Mouse (Mus musculus) kidney, embryonic 15.5 days (tissue): Measurements from ENCODE around the gene Gm28729. TPM values are rescaled to one million over a fixed set of nuclear protein-coding genes. Genes with fewer than 3 reads are reported as not detected.
A peak's percentile ranks its signal among the peaks of the same experiment; 100 is the strongest.
"Not testable (repeated sequence)": the region's sequence is repeated elsewhere in the genome, so short reads cannot be mapped to it uniquely, and the experiment has no call there.

Experiments used
- ATAC-seq: fragments of 200-750 bp; cut with Nextera tagmentation; replicated peaks from 2 replicates; pipeline ENCODE4 v1.8.0; 2017; ENCODE audit warnings: moderate TSS enrichment; ENCODE audit not compliant: low FRiP score
- H3K27ac ChIP-seq: fragments of 300-500 bp; sonication (generic); 2 replicates; pipeline ENCODE4 v1.5.1; 2015; ENCODE audit warnings: mild to moderate bottlenecking, inconsistent platforms
- H3K27me3 ChIP-seq: fragments of 300-500 bp; sonication (generic); 2 replicates; pipeline ENCODE4 v1.6.1; 2015; ENCODE audit warnings: inconsistent platforms
- H3K36me3 ChIP-seq: fragments of 300-500 bp; sonication (generic); 2 replicates; pipeline ENCODE4 v1.6.1; 2015; ENCODE audit warnings: inconsistent platforms
- H3K4me1 ChIP-seq: fragments of 300-500 bp; sonication (generic); 2 replicates; pipeline ENCODE4 v1.6.1; 2015; ENCODE audit warnings: inconsistent platforms
- H3K4me2 ChIP-seq: fragments of 300-500 bp; sonication (generic); 2 replicates; pipeline ENCODE4 v1.6.1; 2015; ENCODE audit warnings: moderate library complexity, mild to moderate bottlenecking, inconsistent platforms
- H3K4me3 ChIP-seq: fragments of 300-500 bp; sonication (generic); replicated peaks from 2 replicates; pipeline ENCODE4 v1.5.1; 2015; ENCODE audit warnings: mild to moderate bottlenecking, inconsistent platforms
- H3K9ac ChIP-seq: fragments of 300-500 bp; sonication (generic); 2 replicates; pipeline ENCODE4 v1.6.1; 2015; ENCODE audit warnings: mild to moderate bottlenecking, inconsistent platforms
- H3K9me3 ChIP-seq: fragments of 300-500 bp; sonication (generic); replicated peaks from 2 replicates; pipeline ENCODE4 v1.6.1; 2016; ENCODE audit warnings: inconsistent platforms
- WGBS: fragments of 180-500 bp; shearing (Covaris S2); methylation state at CpG from one replicate; pipeline ENCODE4 v1.1.7; 2015; ENCODE audit warnings: mixed read lengths; 5-methylcytosine and 5-hydroxymethylcytosine counted together
- polyA plus RNA-seq: library from polyadenylated mRNA; unstranded; fragments of >200 nt; fragmentation: Nextera tagmentation; extraction: Ambion mirVana; gene quantifications from 2 replicates; pipeline ENCODE4 v1.2.1, GENCODE M21; 2015

Gm28729 gene
- polyA plus RNA-seq, 1 experiment from 2014 or later: not detected

GRCm38 (mm10) chr9:96483028-96483427, 42.0 kb downstream of the Gm28729 start:
- Histone ChIP-seq H3K9me3 (no peaks in the 10 kb centered on the region), H3K27me3 (no peaks in the 10 kb centered on the region), H3K27ac (no peak overlapping the region), H3K4me3 (no peak overlapping the region), H3K36me3 (no peaks in the 10 kb centered on the region), H3K4me2 (no peak overlapping the region), H3K4me1 (no peaks in the 10 kb centered on the region), H3K9ac (no peak overlapping the region)
- WGBS: 78% methylated on average over 3 of the region's 3 CpGs
- ATAC-seq: no peak

GRCm38 (mm10) chr9:96478071-96478888, 46.8 kb downstream of the Gm28729 start, which contains the start of gene Rnf7:
Gene Rnf7, minus strand, starts transcription at chr9:96478675.
- Histone ChIP-seq H3K9ac (peak within 1 kb of the TSS; percentile 78), H3K4me1 (peaks cover 26% of the 10 kb centered on the region), H3K9me3 (no peaks in the 10 kb centered on the region), H3K4me2 (peak within 1 kb of the TSS; percentile 68), H3K27me3 (no peaks in the 10 kb centered on the region), H3K4me3 (peak within 1 kb of the TSS; percentile 72), H3K27ac (peak within 1 kb of the TSS; percentile 91), H3K36me3 (peaks cover 29% of the 10 kb centered on the region)
- peak; percentile 98 for ATAC-seq
- whole genome bisulfite sequencing: under 1% methylated on average over 74 of the region's 74 CpGs

GRCm38 (mm10) chr9:96472356-96472755, 52.7 kb downstream of the Gm28729 start:
- Histone ChIP-seq H3K4me2 (no peak overlapping the region), H3K27me3 (no peaks in the 10 kb centered on the region), H3K36me3 (peaks cover 62% of the 10 kb centered on the region), H3K4me1 (peaks cover 22% of the 10 kb centered on the region), H3K9me3 (no peaks in the 10 kb centered on the region), H3K4me3 (no peak overlapping the region), H3K9ac (no peak overlapping the region), H3K27ac (no peak overlapping the region)
- no peak for ATAC-seq
- 78% methylated on average over 3 of the region's 3 CpGs for WGBS

GRCm38 (mm10) chr9:96471681-96472080, 53.4 kb downstream of the Gm28729 start:
- H3K4me2 ChIP-seq, H3K27me3 ChIP-seq, H3K4me3 ChIP-seq, H3K27ac ChIP-seq, ATAC-seq, H3K9me3 ChIP-seq, H3K9ac ChIP-seq: not testable (repeated sequence)
- H3K36me3 ChIP-seq: peaks cover 68% of the 10 kb centered on the region
- 91% methylated on average over 4 of the region's 4 CpGs for WGBS
- H3K4me1 ChIP-seq: peaks cover 16% of the 10 kb centered on the region

- no peak for ATAC-seq
- WGBS: 95% methylated on average over 8 of the region's 8 CpGs
Measured at GRCm38 (mm10) chr9:96470266-96470974, 54.6 kb downstream of the Gm28729 start.

GRCm38 (mm10) chr9:96469556-96470265, 55.4 kb downstream of the Gm28729 start:
- peaks cover 53% of the 10 kb centered on the region for H3K36me3 ChIP-seq
- whole genome bisulfite sequencing: 57% methylated on average over 8 of the region's 8 CpGs
- no peaks in the 10 kb centered on the region for H3K27me3 ChIP-seq
- no peak overlapping the region for H3K4me3 ChIP-seq
- no peak overlapping the region for H3K27ac ChIP-seq
- no peaks in the 10 kb centered on the region for H3K4me1 ChIP-seq
- ATAC-seq: 0 out of 2 replicates have a peak, but pooled peaks have one; percentile 49
- H3K9ac ChIP-seq: no peak overlapping the region
- no peaks in the 10 kb centered on the region for H3K9me3 ChIP-seq
- no peak overlapping the region for H3K4me2 ChIP-seq

More at GRCm38 (mm10) chr9:96470266-96470974, 54.6 kb downstream of the Gm28729 start:
- Histone ChIP-seq H3K4me2 (no peak overlapping the region), H3K4me1 (peaks cover 7% of the 10 kb centered on the region; the same call in 1 of the 2 replicates), H3K9ac (no peak overlapping the region), H3K4me3 (no peak overlapping the region), H3K27ac (no peak overlapping the region), H3K9me3 (no peaks in the 10 kb centered on the region), H3K36me3 (peaks cover 60% of the 10 kb centered on the region), H3K27me3 (no peaks in the 10 kb centered on the region)

- Histone ChIP-seq H3K4me3 (no peak overlapping the region), H3K4me2 (no peak overlapping the region), H3K27me3 (no peaks in the 10 kb centered on the region), H3K9ac (no peak overlapping the region), H3K9me3 (peaks cover 11% of the 10 kb centered on the region), H3K36me3 (peaks cover 41% of the 10 kb centered on the region), H3K4me1 (no peaks in the 10 kb centered on the region), H3K27ac (no peak overlapping the region)
- ATAC-seq: no peak
- WGBS: 76% methylated on average over 10 of the region's 10 CpGs
Measured at GRCm38 (mm10) chr9:96463708-96464107, 61.4 kb downstream of the Gm28729 start.

GRCm38 (mm10) chr9:96461607-96462006, 63.5 kb downstream of the Gm28729 start:
- Histone ChIP-seq H3K27ac (no peak overlapping the region), H3K9me3 (peaks cover 11% of the 10 kb centered on the region), H3K4me1 (no peaks in the 10 kb centered on the region), H3K4me3 (no peak overlapping the region), H3K36me3 (peaks cover 23% of the 10 kb centered on the region), H3K27me3 (no peaks in the 10 kb centered on the region), H3K4me2 (no peak overlapping the region), H3K9ac (no peak overlapping the region)
- no peak for ATAC-seq
- 36% methylated on average over 1 of the region's 1 CpGs for WGBS

GRCm38 (mm10) chr9:96460117-96460865, 64.8 kb downstream of the Gm28729 start:
- H3K36me3 ChIP-seq: peaks cover 23% of the 10 kb centered on the region
- H3K4me3 ChIP-seq: no peak overlapping the region
- no peak overlapping the region for H3K27ac ChIP-seq
- no peak for ATAC-seq
- H3K4me1 ChIP-seq: no peaks in the 10 kb centered on the region
- 90% methylated on average over 10 of the region's 10 CpGs for WGBS
- H3K9ac ChIP-seq: no peak overlapping the region
- no peak overlapping the region for H3K4me2 ChIP-seq
- H3K27me3 ChIP-seq: no peaks in the 10 kb centered on the region
- peaks cover 11% of the 10 kb centered on the region for H3K9me3 ChIP-seq

GRCm38 (mm10) chr9:96455618-96456017, 69.4 kb downstream of the Gm28729 start:
- H3K4me3 ChIP-seq: no peak overlapping the region
- no peak overlapping the region for H3K27ac ChIP-seq
- H3K4me1 ChIP-seq: 0 out of 2 replicates have a peak, but pooled peaks cover 6% of the 10 kb centered on the region
- no peaks in the 10 kb centered on the region for H3K36me3 ChIP-seq
- H3K4me2 ChIP-seq: no peak overlapping the region
- no peak for ATAC-seq
- H3K9ac ChIP-seq: no peak overlapping the region
- H3K9me3 ChIP-seq: no peaks in the 10 kb centered on the region
- H3K27me3 ChIP-seq: no peaks in the 10 kb centered on the region
- WGBS: 66% methylated on average over 8 of the region's 8 CpGs

- no peak overlapping the region for H3K9ac ChIP-seq
Measured at GRCm38 (mm10) chr9:96452956-96453355, 72.1 kb downstream of the Gm28729 start.

More at GRCm38 (mm10) chr9:96452956-96453355, 72.1 kb downstream of the Gm28729 start:
- Histone ChIP-seq H3K4me1 (0 out of 2 replicates have a peak, but pooled peaks cover 6% of the 10 kb centered on the region), H3K4me2 (no peak overlapping the region), H3K36me3 (no peaks in the 10 kb centered on the region), H3K27ac (no peak overlapping the region), H3K4me3 (no peak overlapping the region), H3K27me3 (no peaks in the 10 kb centered on the region), H3K9me3 (no peaks in the 10 kb centered on the region)
- no peak for ATAC-seq
- WGBS: 66% methylated on average over 4 of the region's 4 CpGs
